ENCODE assay signal across 17 mouse cellular contexts in genomic region chr9:46636261-46637010, GRCm38 (mm10).
A peak's percentile ranks its signal among the peaks of the same experiment; 100 is the strongest.
DNase-seq lines count a peak whose midpoint lies in the region; ATAC-seq and TF ChIP-seq lines count a peak whose summit lies in the region.
"Had no signal": no experiment of that assay in that cellular context is flagged by ENCODE, and none has a peak within 500 bp of the region (broad histone marks: within the 10 kb centered on the region; RNA-seq: fewer than 3 reads in every experiment).

No protein-coding gene starts in this region.

- H3K4me2 ChIP-seq in kidney, postnatal 0 days (ENCODE audit: low read length): no peak overlapping the region
- H3K4me2 ChIP-seq in kidney, embryonic 16.5 days (replicated peaks; ENCODE audit: low read depth, low read length): no peak overlapping the region
- no peak overlapping the region for H3K4me2 ChIP-seq in lung, postnatal 0 days (replicated peaks; ENCODE audit: low read depth, low read length)
- H3K4me2 ChIP-seq: forebrain, embryonic 15.5 days; heart, embryonic 15.5 days; lung, embryonic 15.5 days; stomach, embryonic 15.5 days had no signal

- no peak for TF ChIP-seq CTCF in kidney, postnatal 0 days (IDR thresholded peaks at IDR 0.05; ENCODE audit: low read depth)
- TF ChIP-seq CTCF in brain, embryonic 14.5 days (IDR thresholded peaks at IDR 0.05; ENCODE audit: borderline replicate concordance, extremely low read depth, insufficient read depth, insufficient read length): no peak
- TF ChIP-seq CTCF in lung, postnatal 0 days (IDR thresholded peaks at IDR 0.05): no peak

- WGBS in kidney, postnatal 0 days: 40% methylated on average over 8 of the region's 8 CpGs
- 35% methylated on average over 8 of the region's 8 CpGs for WGBS in kidney, embryonic 16.5 days
- 52% methylated on average over 8 of the region's 8 CpGs for WGBS in lung, postnatal 0 days

- H3K36me3 ChIP-seq in kidney, postnatal 0 days (ENCODE audit: insufficient read depth, low read length): no peaks in the 10 kb centered on the region
- no peaks in the 10 kb centered on the region for H3K36me3 ChIP-seq in kidney, embryonic 16.5 days (ENCODE audit: insufficient read depth, low read length)
- no peaks in the 10 kb centered on the region for H3K36me3 ChIP-seq in lung, postnatal 0 days (ENCODE audit: insufficient read depth, low read length)
- H3K36me3 ChIP-seq: forebrain, embryonic 15.5 days; heart, embryonic 15.5 days; lung, embryonic 15.5 days; stomach, embryonic 15.5 days had no signal

- no peak overlapping the region for H3K4me3 ChIP-seq in kidney, postnatal 0 days (replicated peaks; ENCODE audit: low read depth, low read length)
- H3K4me3 ChIP-seq in kidney, embryonic 16.5 days (ENCODE audit: low read length): no peak overlapping the region
- H3K4me3 ChIP-seq in lung, postnatal 0 days (ENCODE audit: low read depth, low read length): no peak overlapping the region
- H3K4me3 ChIP-seq: forebrain, embryonic 15.5 days; heart, embryonic 15.5 days; lung, embryonic 15.5 days; myocyte; stomach, embryonic 15.5 days had no signal

- H3K9ac ChIP-seq in kidney, postnatal 0 days (ENCODE audit: low read depth, low read length): no peak overlapping the region
- no peak overlapping the region for H3K9ac ChIP-seq in kidney, embryonic 16.5 days (replicated peaks; ENCODE audit: low read length)
- H3K9ac ChIP-seq in lung, postnatal 0 days (replicated peaks; ENCODE audit: low read depth): no peak overlapping the region
- H3K9ac ChIP-seq: forebrain, embryonic 15.5 days; heart, embryonic 15.5 days; lung, embryonic 15.5 days; stomach, embryonic 15.5 days had no signal

- no peaks in the 10 kb centered on the region for H3K9me3 ChIP-seq in kidney, postnatal 0 days (replicated peaks; ENCODE audit: low read length)
- no peaks in the 10 kb centered on the region for H3K9me3 ChIP-seq in kidney, embryonic 16.5 days (ENCODE audit: low read length)
- H3K9me3 ChIP-seq in lung, postnatal 0 days (ENCODE audit: low read length): no peaks in the 10 kb centered on the region
- H3K9me3 ChIP-seq: forebrain, embryonic 15.5 days; heart, embryonic 15.5 days; lung, embryonic 15.5 days; stomach, embryonic 15.5 days had no signal

- no peak for ATAC-seq in kidney, postnatal 0 days (replicated peaks; ENCODE audit: low FRiP score, low read depth)
- no peak; the same call in 1 of the 2 replicates for ATAC-seq in kidney, embryonic 16.5 days (ENCODE audit: low FRiP score, low TSS enrichment)
- ATAC-seq in lung, postnatal 0 days: no peak
- ATAC-seq: CD4-positive, CD25-positive, alpha-beta regulatory T cell, adult 4 months; forebrain, embryonic 15.5 days; inflammation-experienced regulatory T-cells, adult 6 months had no signal

- no peak overlapping the region for H3K27ac ChIP-seq in kidney, postnatal 0 days
- H3K27ac ChIP-seq in kidney, embryonic 16.5 days (ENCODE audit: low read length): no peak overlapping the region
- no peak overlapping the region for H3K27ac ChIP-seq in lung, postnatal 0 days (ENCODE audit: low read length)
- H3K27ac ChIP-seq: forebrain, embryonic 15.5 days; heart, embryonic 15.5 days; lung, embryonic 15.5 days; stomach, embryonic 15.5 days had no signal

- TF ChIP-seq POLR2A in brain, embryonic 14.5 days (IDR thresholded peaks at IDR 0.05; ENCODE audit: borderline replicate concordance, extremely low read depth, insufficient read depth, insufficient read length, poor library complexity, severe bottlenecking): no peak

- DNase-seq in kidney, postnatal 0 days (ENCODE audit: low spot score): peak; percentile 75
- peak; percentile 5 for DNase-seq in adrenal gland, postnatal 10 days
- DNase-seq in brain, embryonic 14.5 days (ENCODE audit: low read depth): peak; percentile 68
- peak; percentile 91 for DNase-seq in cerebellum, postnatal 14 days
- DNase-seq in lung, postnatal 0 days (ENCODE audit: low spot score): no peak
- DNase-seq in heart, postnatal 25 days (ENCODE audit: low spot score): no peak
- DNase-seq: heart, adult 11 months; kidney, postnatal 4 days; thymus, postnatal 25 days had no signal

- intact Hi-C loops in heart, postnatal 25 days (cut with DNase I): no loop called here

- TF ChIP-seq EP300 in lung, postnatal 0 days (IDR thresholded peaks at IDR 0.05): no peak

- no peaks in the 10 kb centered on the region for H3K27me3 ChIP-seq in kidney, postnatal 0 days (ENCODE audit: insufficient read depth, low read length)
- no peaks in the 10 kb centered on the region for H3K27me3 ChIP-seq in kidney, embryonic 16.5 days (ENCODE audit: insufficient read depth, low read length)
- H3K27me3 ChIP-seq in lung, postnatal 0 days (replicated peaks; ENCODE audit: insufficient read depth, low read length): no peaks in the 10 kb centered on the region
- H3K27me3 ChIP-seq: forebrain, embryonic 15.5 days; heart, embryonic 15.5 days; lung, embryonic 15.5 days; stomach, embryonic 15.5 days had no signal

- H3K4me1 ChIP-seq in kidney, postnatal 0 days (replicated peaks; ENCODE audit: insufficient read depth, low read length): no peaks in the 10 kb centered on the region
- 0 out of 2 replicates have a peak, but pooled peaks cover 4% of the 10 kb centered on the region for H3K4me1 ChIP-seq in kidney, embryonic 16.5 days (ENCODE audit: insufficient read depth, low read length)
- H3K4me1 ChIP-seq in lung, postnatal 0 days (ENCODE audit: insufficient read depth, low read depth, low read length): no peaks in the 10 kb centered on the region
- H3K4me1 ChIP-seq: heart, embryonic 15.5 days; lung, embryonic 15.5 days; stomach, embryonic 15.5 days had no signal

Comparison
In these comparisons a context has a peak if more than half of its experiments do, and no peak if none do; other contexts are left out.
1. DNase-seq: peak in kidney, postnatal 0 days (single experiment), adrenal gland, postnatal 10 days (single experiment), brain, embryonic 14.5 days (single experiment) and cerebellum, postnatal 14 days (2 of 2); none in lung, postnatal 0 days (single experiment) and heart, postnatal 25 days (single experiment).